Mouse (Mus musculus) kidney, adult 2 months (tissue): ENCODE data around the gene Pde6b. TPM values are rescaled to one million over a fixed set of nuclear protein-coding genes. Genes with fewer than 3 reads are reported as not detected.

Experiments
- DNase-seq: peaks from one replicate; pipeline ENCODE4 v3.0.0; 2021
- H3K27ac ChIP-seq: fragments of 200-500 bp; 2 replicates; pipeline ENCODE4 v1.5.1; 2012; ENCODE audit warnings: low read depth, low read length, control low read depth, inconsistent platforms; ENCODE audit not compliant: insufficient read depth
- H3K27me3 ChIP-seq: fragments of 200-500 bp; replicated peaks from 2 replicates; pipeline ENCODE4 v1.6.1; 2012; ENCODE audit warnings: mild to moderate bottlenecking, moderate library complexity, low read length, inconsistent platforms; ENCODE audit not compliant: control insufficient read depth, insufficient read depth
- H3K36me3 ChIP-seq: fragments of 200-500 bp; 2 replicates; pipeline ENCODE4 v1.6.1; 2012; ENCODE audit warnings: mild to moderate bottlenecking, moderate library complexity, low read length, inconsistent platforms; ENCODE audit not compliant: control insufficient read depth, insufficient read depth
- H3K4me1 ChIP-seq: fragments of 200-500 bp; 2 replicates; pipeline ENCODE4 v1.6.1; 2011; ENCODE audit warnings: low read length; ENCODE audit not compliant: control insufficient read depth, insufficient read depth
- H3K4me3 ChIP-seq: fragments of 200-500 bp; 2 replicates; pipeline ENCODE4 v1.5.1; 2011; ENCODE audit warnings: mild to moderate bottlenecking, low read depth, low read length, control low read depth; ENCODE audit not compliant: insufficient read depth
- CTCF ChIP-seq: fragments of 200-500 bp; conservative IDR thresholded peaks from 2 replicates; pipeline ENCODE4 v1.5.1; 2011; ENCODE audit warnings: low read depth, mild to moderate bottlenecking, control low read depth, low read length, moderate library complexity, mixed read lengths; ENCODE audit not compliant: insufficient read depth, insufficient read length
- POLR2A ChIP-seq: fragments of 200-500 bp; IDR thresholded peaks from one replicate; pipeline ENCODE4 v1.6.1; 2011; ENCODE audit warnings: low read depth, low read length, control low read depth
- WGBS: fragments of 180-500 bp; shearing (Covaris S2); methylation state at CpG from one replicate; pipeline ENCODE4 v1.1.7; 2018; 5-methylcytosine and 5-hydroxymethylcytosine counted together
- polyA plus RNA-seq: library from polyadenylated mRNA; depleted of rRNA; stranded (reverse); fragments of >200 nt; gene quantifications from 2 replicates; pipeline ENCODE4 v1.2.3, GENCODE M21; 2012

Gene Pde6b
- polyA plus RNA-seq, 1 experiment, result not detected

DNA sequence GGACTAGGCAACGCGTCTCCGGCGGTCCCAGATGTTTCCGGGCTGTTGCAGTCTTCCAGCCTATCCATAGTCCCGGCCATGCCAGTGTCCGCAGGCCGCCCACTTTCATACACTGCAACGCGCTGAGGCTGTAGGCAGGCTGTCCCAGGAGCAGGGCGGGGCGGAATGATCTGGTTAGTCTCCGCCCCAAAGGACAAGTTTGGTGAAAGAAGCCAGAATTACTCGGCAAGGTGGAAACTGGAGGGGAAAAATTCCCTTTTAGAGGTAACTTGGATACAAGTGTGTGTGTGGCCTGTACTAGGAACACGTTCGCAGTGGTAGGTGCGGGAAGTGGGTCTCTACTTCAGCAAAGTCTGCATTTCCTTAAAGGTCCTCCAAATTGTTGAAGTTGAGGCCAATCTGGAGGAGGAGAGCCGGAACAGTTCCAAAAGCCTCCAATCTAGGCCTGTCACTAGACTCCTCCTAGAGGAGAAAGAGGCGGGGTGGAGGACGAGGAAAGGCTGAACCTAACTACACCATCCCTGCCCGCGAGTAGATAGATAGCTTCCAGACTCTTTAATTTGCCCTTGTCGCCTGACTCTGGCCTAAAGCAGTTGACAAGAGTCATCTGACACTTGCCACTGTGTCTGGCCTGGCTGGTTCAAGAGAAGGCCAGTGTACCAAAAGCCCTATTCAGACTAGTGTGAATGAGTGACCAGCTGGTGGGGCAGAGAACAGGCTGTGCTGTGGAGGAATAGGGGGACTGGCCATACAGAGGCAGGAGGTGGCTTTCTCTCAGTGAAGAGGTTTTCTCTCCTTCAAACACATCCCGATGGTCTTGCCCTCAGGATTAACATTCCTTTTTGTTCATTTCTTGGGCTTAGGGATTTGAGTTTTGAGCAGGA is 60.8 kb downstream of the Pde6b start, which contains the start of gene Mfsd7a:
Mfsd7a (minus strand) TSS at position 107 of the 884 bp plus-strand sequence.
- H3K36me3 ChIP-seq, result no peaks in the 10 kb centered on the region
- 5% methylated on average over 24 of the region's 24 CpGs for WGBS
- peaks cover 9% of the 10 kb centered on the region; the same call in 1 of the 2 replicates for H3K4me1 ChIP-seq
- DNase-seq, result peak; percentile 92
- H3K27ac ChIP-seq, result peak within 1 kb of the TSS; percentile 92
- no peaks in the 10 kb centered on the region for H3K27me3 ChIP-seq
- H3K4me3 ChIP-seq, result peak within 1 kb of the TSS; percentile 57
- 0 out of 2 replicates have a peak, but pooled peaks have one; percentile 3 for TF ChIP-seq CTCF
- TF ChIP-seq POLR2A, result no peak

DNA sequence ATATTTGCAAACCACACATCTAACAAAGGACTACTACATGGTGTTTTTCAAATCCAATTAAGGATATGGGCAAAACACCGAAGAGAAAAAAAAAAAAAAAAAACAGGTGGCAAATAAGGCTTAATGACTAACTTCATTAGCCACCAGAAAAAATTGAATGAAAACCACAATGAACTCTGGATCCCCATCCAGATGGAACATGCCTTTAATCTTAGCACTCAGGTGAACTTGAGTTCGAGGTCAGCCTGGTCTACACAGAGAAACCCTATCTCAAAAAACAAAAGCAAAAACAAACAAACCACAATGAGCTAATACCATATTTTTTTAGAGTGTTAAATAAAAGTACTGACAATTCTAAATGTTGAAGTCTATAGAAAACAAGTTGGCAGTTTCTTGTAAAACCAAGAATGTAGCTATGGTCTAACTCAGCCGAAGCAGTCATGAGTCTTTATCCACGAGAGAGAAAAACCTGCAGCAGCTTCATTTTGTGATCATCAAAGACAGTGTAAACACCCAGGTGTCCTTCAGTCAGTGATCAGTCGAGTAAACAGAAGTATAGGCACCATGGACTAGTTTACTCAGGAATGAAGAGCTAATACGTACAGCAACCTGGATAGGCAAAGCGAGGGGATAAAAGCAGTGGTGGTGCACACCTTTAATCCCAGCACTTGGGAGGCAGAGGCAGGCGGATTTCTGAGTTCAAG is 62.8 kb downstream of the Pde6b start:
- Histone ChIP-seq H3K36me3 (no peaks in the 10 kb centered on the region), H3K4me3 (no peak overlapping the region), H3K4me1 (peaks cover 9% of the 10 kb centered on the region; the same call in 1 of the 2 replicates), H3K27me3 (no peaks in the 10 kb centered on the region), H3K27ac (no peak overlapping the region)
- DNase-seq, result peak; percentile 56
- 75% methylated on average over 8 of the region's 8 CpGs for WGBS
- TF ChIP-seq POLR2A (no peak), CTCF (no peak)

DNA sequence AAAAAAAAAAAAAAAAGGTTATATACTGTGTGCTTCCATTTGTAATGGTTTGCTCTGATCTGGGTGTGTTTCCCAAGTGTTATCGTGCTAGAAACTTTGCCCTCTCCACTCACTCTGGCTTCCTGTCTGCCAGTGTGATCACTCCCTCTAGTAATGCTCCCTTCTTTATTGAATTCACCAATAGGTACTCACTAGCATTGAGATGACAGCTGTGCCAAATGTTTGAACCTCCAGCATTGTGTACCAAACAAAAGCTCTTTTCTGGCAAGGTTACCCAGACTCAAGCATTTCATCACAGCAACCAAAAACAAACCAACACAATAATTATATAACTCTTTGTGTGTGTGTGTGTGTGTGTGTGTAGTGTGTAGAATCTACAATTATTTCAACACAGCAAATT is 63.4 kb downstream of the Pde6b start:
- H3K27me3 ChIP-seq, result no peaks in the 10 kb centered on the region
- no peaks in the 10 kb centered on the region for H3K36me3 ChIP-seq
- no peak overlapping the region for H3K27ac ChIP-seq
- DNase-seq, result no peak
- no peak overlapping the region for H3K4me3 ChIP-seq
- peaks cover 9% of the 10 kb centered on the region; the same call in 1 of the 2 replicates for H3K4me1 ChIP-seq
- 41% methylated on average over 1 of the region's 1 CpGs for WGBS
- TF ChIP-seq POLR2A (no peak), CTCF (no peak)

GRCm38 (mm10) chr5:108452422-108452821 is 64.2 kb downstream of the Pde6b start:
- Histone ChIP-seq H3K4me3 (no peak overlapping the region), H3K27ac (no peak overlapping the region), H3K27me3 (no peaks in the 10 kb centered on the region), H3K4me1 (peaks cover 9% of the 10 kb centered on the region; the same call in 1 of the 2 replicates), H3K36me3 (no peaks in the 10 kb centered on the region)
- 97% methylated on average over 1 of the region's 1 CpGs for WGBS
- TF ChIP-seq CTCF (no peak), POLR2A (no peak)
- DNase-seq, result no peak

DNA sequence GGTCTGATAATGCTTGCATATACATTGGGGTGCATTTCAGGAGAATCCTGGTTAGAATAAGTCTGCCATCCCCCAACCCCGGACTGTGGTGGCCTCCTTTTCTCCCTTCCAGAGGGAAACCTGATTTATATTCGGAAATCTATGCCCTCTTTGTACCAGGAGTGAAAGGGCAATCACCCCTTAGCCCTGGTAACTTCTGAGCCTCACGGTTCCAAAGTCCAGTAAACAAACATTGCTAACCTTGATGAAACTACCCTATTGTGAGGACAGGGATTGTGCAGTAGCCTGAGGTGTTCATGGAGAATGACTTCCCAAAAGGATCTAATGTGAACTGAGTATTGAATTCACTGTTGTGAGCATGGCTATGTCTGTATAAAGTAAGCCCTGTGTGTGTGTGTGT is 65.9 kb downstream of the Pde6b start:
- 28% methylated on average over 3 of the region's 3 CpGs for WGBS
- Histone ChIP-seq H3K4me1 (peaks cover 9% of the 10 kb centered on the region; the same call in 1 of the 2 replicates), H3K27me3 (no peaks in the 10 kb centered on the region), H3K4me3 (no peak overlapping the region), H3K36me3 (no peaks in the 10 kb centered on the region), H3K27ac (peak overlapping the region; percentile 64)
- peak; percentile 81 for DNase-seq
- TF ChIP-seq POLR2A (no peak), CTCF (no peak)

DNA sequence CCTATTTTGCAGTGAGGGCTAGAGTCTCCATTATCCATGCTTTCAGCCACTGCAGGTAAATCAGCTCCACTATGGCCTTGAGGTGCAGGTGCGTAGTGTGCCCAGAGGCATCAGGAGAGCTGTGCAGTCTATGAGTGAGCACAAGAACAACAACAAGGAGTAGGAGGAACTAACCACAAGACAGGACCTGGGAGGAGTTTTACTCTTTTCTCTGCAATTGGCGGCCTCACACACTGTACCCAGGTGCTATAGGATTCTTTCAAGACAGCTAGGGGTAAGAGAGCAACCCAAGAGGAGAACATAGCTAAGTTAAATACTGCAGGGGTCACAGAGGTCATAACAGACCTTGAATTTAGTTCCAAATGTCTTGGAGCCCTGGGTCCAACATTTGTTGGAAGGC is 70.5 kb downstream of the Pde6b start:
- Histone ChIP-seq H3K36me3 (no peaks in the 10 kb centered on the region), H3K27ac (no peak overlapping the region), H3K4me3 (no peak overlapping the region), H3K27me3 (no peaks in the 10 kb centered on the region), H3K4me1 (peaks cover 12% of the 10 kb centered on the region)
- 91% methylated on average over 2 of the region's 2 CpGs for WGBS
- TF ChIP-seq CTCF, result no peak
- no peak for TF ChIP-seq POLR2A
- DNase-seq, result no peak

DNA sequence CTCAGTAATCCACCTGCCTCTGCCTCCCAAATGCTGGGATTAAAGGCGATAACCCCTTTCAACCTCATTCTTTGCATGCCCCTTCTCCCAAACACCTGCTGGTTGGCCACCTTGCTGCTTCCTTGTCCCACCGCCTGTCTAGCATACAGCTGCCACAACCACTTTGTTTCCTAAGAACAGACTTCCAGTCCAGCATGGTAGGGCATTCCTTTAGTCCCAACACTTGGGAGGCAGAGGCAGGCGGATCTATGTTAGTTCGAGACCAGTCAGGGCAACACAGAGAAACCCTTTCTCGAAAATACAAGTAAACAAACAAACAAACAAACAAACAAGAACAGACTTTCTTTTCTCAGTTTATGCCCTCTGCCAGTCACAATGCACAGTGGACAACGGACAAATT is 72.3 kb downstream of the Pde6b start:
- 53% methylated on average over 6 of the region's 6 CpGs for WGBS
- Histone ChIP-seq H3K27me3 (no peaks in the 10 kb centered on the region), H3K36me3 (no peaks in the 10 kb centered on the region), H3K4me3 (peak overlapping the region; percentile 82), H3K4me1 (peaks cover 16% of the 10 kb centered on the region), H3K27ac (peak overlapping the region; percentile 20; the same call in 1 of the 2 replicates)
- no peak for TF ChIP-seq POLR2A
- no peak for TF ChIP-seq CTCF
- DNase-seq, result no peak
